Mouse (Mus musculus) bone marrow, adult 2 months (tissue): Measurements from ENCODE around the gene Sypl. TPM values are rescaled to one million over a fixed set of nuclear protein-coding genes. Genes with fewer than 3 reads are reported as not detected.
"Not testable (repeated sequence)": the region's sequence is repeated elsewhere in the genome, so short reads cannot be mapped to it uniquely, and the experiment has no call there.

ENCODE experiments used
- H3K27ac ChIP-seq: fragments of 200-500 bp; 2 replicates; pipeline ENCODE4 v1.5.1; 2012; ENCODE audit warnings: low read depth, mild to moderate bottlenecking, control low read depth, inconsistent platforms, low read length; ENCODE audit not compliant: control insufficient read depth, poor library complexity, insufficient read depth
- H3K4me1 ChIP-seq: fragments of 200-500 bp; 2 replicates; pipeline ENCODE4 v1.6.1; 2011; ENCODE audit warnings: low read length; ENCODE audit not compliant: control insufficient read depth, insufficient read depth
- H3K4me3 ChIP-seq: fragments of 200-500 bp; replicated peaks from 2 replicates; pipeline ENCODE3; 2011; ENCODE audit warnings: mild to moderate bottlenecking, low read depth, low read length, control low read depth; ENCODE audit not compliant: control insufficient read depth
- CTCF ChIP-seq: fragments of 200-500 bp; IDR thresholded peaks from 2 replicates; pipeline ENCODE4 v1.5.1; 2011; ENCODE audit warnings: low read length, control low read depth; ENCODE audit not compliant: control insufficient read depth, insufficient read depth
- POLR2A ChIP-seq: fragments of 200-500 bp; IDR thresholded peaks from 2 replicates; pipeline ENCODE4 v1.6.1; 2011; ENCODE audit warnings: low read depth, mild to moderate bottlenecking, control low read depth, low read length, borderline replicate concordance; ENCODE audit not compliant: control insufficient read depth
- WGBS: fragments of 180-500 bp; shearing (Covaris S2); methylation state at CpG from one replicate; pipeline ENCODE4 v1.1.7; 2018; 5-methylcytosine and 5-hydroxymethylcytosine counted together
- polyA plus RNA-seq: library from polyadenylated mRNA; stranded (reverse); fragments of >200 nt; gene quantifications from 2 replicates; pipeline ENCODE4 v1.2.4, GENCODE M21; 2011; ENCODE audit warnings: low replicate concordance; ENCODE audit not compliant: missing spikeins, insufficient read depth, insufficient read length

Gene Sypl
- polyA plus RNA-seq, 1 experiment = 25.4 TPM

DNA sequence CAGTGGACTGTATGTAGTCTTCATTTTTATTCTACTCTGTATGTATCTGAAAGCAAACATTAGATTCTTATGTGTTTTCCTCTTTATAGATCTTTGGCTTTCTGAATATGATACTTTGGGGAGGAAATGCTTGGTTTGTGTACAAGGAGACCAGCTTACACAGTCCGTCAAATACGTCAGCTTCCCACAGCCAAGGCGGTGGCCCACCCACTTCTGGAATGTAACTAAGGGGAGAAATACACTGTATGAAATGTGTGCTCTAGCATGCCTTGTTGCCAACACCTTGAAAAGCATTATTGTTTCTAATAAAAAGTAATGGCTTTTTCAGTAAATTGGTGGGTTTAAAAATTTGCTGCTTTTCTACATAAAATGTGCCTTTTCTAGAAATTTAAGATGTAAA lies 21.8 kb downstream of the Sypl start:
- Histone ChIP-seq H3K27ac (no peak overlapping the region), H3K4me3 (no peak overlapping the region), H3K4me1 (no peaks in the 10 kb centered on the region)
- 87% methylated on average over 3 of the region's 3 CpGs for WGBS
- no peak for TF ChIP-seq CTCF
- no peak for TF ChIP-seq POLR2A

DNA sequence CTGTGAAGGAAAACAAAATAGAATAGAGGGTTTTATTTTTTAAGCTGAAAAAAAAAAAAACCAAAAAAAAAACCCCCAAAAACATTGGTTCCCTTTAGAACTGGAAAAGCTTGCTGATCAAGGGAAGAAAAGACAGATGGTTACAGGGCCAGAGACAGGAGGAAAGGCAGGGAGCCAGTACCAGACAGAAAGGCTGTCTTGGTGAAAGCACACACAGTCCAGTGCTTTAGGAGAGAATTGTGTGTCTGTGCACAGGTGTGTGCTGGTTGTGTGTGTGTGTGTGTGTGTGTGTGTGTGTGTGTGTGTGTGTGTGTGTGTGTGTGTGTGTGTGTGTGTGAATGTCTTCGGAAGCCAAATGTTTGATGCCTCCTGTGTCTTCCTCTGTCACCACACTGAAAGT lies 28.9 kb downstream of the Sypl start:
- TF ChIP-seq POLR2A = no peak
- no peak for TF ChIP-seq CTCF
- WGBS = 71% methylated on average over 1 of the region's 1 CpGs
- Histone ChIP-seq H3K27ac (no peak overlapping the region), H3K4me1 (no peaks in the 10 kb centered on the region), H3K4me3 (no peak overlapping the region)

DNA sequence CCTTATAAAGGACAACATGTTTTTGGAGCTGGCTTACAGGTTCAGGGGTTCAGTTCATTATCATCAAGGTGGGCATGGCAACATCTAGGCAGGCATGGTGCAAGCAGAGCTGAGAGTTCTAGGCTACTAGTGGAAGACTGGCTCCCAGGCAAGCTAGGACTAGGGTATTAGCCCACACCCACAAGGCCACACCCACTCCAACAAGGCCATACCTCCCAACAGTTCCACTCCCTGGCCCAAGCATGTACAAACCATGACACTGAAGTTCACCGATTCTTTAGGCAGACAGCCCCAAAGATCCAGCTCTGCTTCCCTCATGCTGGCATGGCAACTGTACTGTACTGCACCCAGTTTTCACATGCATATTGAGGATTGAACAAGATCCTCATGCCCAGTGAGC lies 29.4 kb downstream of the Sypl start:
- TF ChIP-seq CTCF (no peak), POLR2A (no peak)
- no peak overlapping the region for H3K4me3 ChIP-seq
- WGBS = 83% methylated on average over 1 of the region's 1 CpGs
- H3K27ac ChIP-seq = no peak overlapping the region
- no peaks in the 10 kb centered on the region for H3K4me1 ChIP-seq

DNA sequence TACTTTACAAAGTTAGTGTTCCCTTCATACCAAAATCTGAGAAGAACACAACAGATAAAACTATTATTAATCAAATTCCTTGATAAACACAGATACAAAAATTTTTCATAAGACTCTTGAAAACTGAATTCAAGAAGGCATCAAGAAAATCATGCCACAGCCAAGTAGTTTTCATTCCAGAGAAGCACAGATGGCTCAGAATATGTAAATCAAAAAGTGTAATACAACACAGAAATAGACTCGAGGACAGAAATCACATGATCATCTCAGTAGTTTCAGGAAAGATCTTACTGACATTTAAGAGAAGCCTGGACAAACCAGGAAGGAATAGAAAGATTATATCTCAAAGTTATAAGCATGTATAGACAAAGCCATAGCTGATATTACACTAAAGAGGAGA lies 32.6 kb downstream of the Sypl start:
- Histone ChIP-seq H3K27ac (no peak overlapping the region), H3K4me3 (no peak overlapping the region), H3K4me1 (no peaks in the 10 kb centered on the region)
- TF ChIP-seq CTCF (no peak), POLR2A (no peak)
- 21% methylated on average over 1 of the region's 1 CpGs for WGBS

DNA sequence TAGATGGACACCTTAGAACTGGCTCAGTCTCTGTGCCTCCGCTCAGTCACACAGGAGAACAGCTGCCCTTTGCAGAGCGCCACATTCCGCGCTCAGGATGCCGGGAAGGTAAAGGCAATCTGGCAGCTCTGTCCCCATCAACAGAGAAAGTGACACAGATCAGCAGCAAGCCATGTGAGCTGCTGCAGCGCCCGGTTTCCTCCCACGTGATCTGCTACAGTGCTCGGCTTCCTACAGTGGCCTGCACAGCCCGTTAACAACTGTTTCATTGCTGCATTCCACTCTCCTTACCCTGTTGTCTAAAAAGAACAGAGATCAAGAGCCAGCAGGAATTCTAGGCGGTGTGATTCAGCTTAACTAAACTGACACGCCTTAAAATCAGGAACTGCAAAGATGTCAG lies 36.0 kb downstream of the Sypl start:
- Histone ChIP-seq H3K4me1 (no peaks in the 10 kb centered on the region; the same call in 1 of the 2 replicates), H3K4me3 (no peak overlapping the region), H3K27ac (no peak overlapping the region)
- WGBS = 72% methylated on average over 12 of the region's 12 CpGs
- TF ChIP-seq CTCF (no peak), POLR2A (no peak)

DNA sequence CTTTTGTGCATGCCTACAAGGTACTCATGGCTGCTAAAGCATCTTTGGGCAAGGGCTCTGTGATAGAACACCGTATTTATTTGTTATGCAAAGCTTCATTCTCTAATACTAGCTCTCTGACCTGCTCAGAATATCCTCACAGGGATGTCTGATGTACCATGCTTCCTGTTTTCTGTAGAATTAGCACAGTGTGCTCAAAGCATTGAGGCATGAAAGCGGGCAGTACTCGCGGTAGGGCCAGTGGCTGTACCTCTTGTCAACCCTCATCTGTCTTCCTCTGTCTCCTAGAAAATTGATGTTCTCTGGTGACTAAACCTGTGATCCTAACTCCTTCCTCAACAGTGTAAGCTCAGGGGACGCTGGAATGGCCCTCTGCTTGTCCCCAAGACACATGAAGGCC lies 40.4 kb downstream of the Sypl start:
- 66% methylated on average over 5 of the region's 5 CpGs for WGBS
- TF ChIP-seq CTCF (no peak), POLR2A (no peak)
- Histone ChIP-seq H3K4me1 (no peaks in the 10 kb centered on the region; the same call in 1 of the 2 replicates), H3K27ac (no peak overlapping the region; the same call in 1 of the 2 replicates), H3K4me3 (no peak overlapping the region)

DNA sequence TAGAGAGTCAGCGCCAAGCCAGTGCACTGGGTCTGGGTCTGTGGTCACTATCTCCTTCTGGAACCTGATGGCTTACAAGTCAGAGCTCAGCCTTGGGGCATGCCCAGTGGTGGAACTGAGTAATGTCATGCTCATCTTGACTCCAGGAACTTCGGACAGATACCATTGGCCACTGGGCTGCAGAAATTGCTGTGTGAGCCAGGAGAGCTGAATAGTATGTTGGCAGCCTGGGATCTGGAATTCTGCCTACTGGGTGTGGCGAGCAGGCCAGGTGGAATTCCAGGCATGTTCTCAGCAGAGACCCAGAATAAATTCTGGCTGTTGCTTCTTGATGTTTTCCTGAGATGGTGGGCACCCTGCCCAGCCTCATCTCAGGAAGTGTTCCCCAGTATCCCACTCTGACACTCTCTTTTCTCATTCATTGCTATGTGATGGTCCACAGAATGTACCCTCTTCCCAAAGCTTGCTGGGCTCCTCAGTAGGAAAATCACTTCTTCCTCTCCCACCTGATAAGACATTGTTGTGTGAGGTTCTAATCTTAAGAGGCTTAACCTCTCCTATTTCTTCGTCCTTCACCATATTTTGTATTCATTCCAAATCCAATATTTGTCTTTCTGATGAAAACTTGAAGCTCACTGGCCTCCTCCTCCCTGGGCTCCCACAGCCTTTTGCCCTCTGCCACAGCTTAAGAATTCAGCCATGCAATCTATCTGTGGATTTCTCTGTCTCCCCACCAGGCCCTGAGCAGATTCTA lies 41.6 kb downstream of the Sypl start:
- TF ChIP-seq CTCF (no peak), POLR2A (no peak)
- no peaks in the 10 kb centered on the region; the same call in 1 of the 2 replicates for H3K4me1 ChIP-seq
- 76% methylated on average over 4 of the region's 4 CpGs for WGBS
- no peak overlapping the region for H3K27ac ChIP-seq
- H3K4me3 ChIP-seq = no peak overlapping the region

DNA sequence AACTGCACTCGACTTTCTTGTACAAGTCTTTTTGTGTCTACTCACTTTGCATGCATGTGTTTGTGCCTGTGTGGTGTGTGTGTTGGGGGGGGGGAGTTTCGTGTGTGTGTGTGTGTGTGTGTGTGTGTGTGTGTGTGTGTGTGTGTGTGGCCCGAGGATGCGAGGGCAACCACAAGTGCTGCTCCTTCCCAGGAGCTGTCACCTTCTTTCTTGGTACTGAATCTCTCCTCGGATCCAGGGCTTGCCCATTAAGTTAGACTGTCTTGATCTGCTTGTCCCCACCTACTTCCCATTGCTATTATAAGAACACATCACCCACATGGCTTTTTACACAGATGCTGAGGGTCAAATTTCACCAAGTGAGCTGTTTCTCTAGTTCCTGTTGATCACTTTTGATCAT lies 45.1 kb downstream of the Sypl start:
- peak overlapping the region; percentile 65; the same call in 1 of the 2 replicates for H3K27ac ChIP-seq
- H3K4me1 ChIP-seq = no peaks in the 10 kb centered on the region; the same call in 1 of the 2 replicates
- TF ChIP-seq POLR2A = no peak
- 14% methylated on average over 5 of the region's 5 CpGs for WGBS
- H3K4me3 ChIP-seq = no peak overlapping the region

DNA sequence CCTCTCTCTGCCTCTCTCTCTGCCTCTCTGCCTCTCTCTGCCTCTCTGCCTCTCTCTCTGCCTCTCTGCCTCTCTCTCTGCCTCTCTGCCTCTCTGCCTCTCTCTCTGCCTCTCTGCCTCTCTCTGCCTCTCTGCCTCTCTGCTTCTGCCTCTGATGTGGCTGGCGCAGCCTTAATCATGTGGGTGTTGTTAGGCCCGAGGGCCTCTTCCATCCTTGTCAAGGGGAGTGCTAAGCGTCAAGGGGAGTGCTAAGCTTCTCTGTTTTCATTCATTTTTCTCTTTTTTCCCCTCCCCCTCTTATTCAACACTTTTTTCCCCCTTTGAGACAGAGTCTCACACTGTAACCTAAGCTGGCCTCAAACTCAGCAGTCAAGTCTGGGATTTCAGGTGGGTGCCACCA lies 46.1 kb downstream of the Sypl start:
- 58% methylated on average over 3 of the region's 3 CpGs for WGBS
- not testable (repeated sequence) for H3K4me1 ChIP-seq, H3K27ac ChIP-seq, H3K4me3 ChIP-seq
